13 mouse cellular contexts compared by ENCODE assay signal in genomic region chr11:44156081-44156480, GRCm38 (mm10).
A peak's percentile ranks its signal among the peaks of the same experiment; 100 is the strongest.
DNase-seq lines count a peak whose midpoint lies in the region; ATAC-seq lines count a peak whose summit lies in the region.
"Had no signal": no experiment of that assay in that cellular context is flagged by ENCODE, and none has a peak within 500 bp of the region (broad histone marks: within the 10 kb centered on the region; RNA-seq: fewer than 3 reads in every experiment).

No protein-coding gene starts in this region.

- H3K4me1 ChIP-seq in heart, embryonic 13.5 days, result peaks cover 24% of the 10 kb centered on the region
- H3K4me1 ChIP-seq: megakaryocyte, embryonic 14.5 days had no signal

- H3K27me3 ChIP-seq in heart, embryonic 13.5 days (replicated peaks), result no peaks in the 10 kb centered on the region
- H3K27me3 ChIP-seq: CH12.LX; megakaryocyte, embryonic 14.5 days had no signal

- no peak overlapping the region for H3K4me3 ChIP-seq in heart, embryonic 13.5 days
- H3K4me3 ChIP-seq: erythroblast, embryonic 14.5 days; megakaryocyte, embryonic 14.5 days had no signal

- peak; percentile 94 for DNase-seq in heart, adult 11 months
- DNase-seq in heart, postnatal 25 days (ENCODE audit: low spot score), result no peak
- peak; percentile 40 for DNase-seq in adrenal gland, postnatal 14 days
- peak; percentile 47 to 64 for DNase-seq in kidney, postnatal 4 days
- no peak for DNase-seq in layer of hippocampus, postnatal 36 days
- DNase-seq in ovary, postnatal 14 days (ENCODE audit: low spot score), result no peak
- DNase-seq in layer of hippocampus, postnatal 10 days (ENCODE audit: low spot score in 2 of 2), result no peak
- DNase-seq: right cerebral cortex, postnatal 14 days had no signal

- peak; percentile 42; the same call in 1 of the 2 replicates for ATAC-seq in heart, embryonic 13.5 days (ENCODE audit: extremely low read depth, insufficient number of reproducible peaks, low FRiP score, low TSS enrichment)
- ATAC-seq: intestine, postnatal 0 days had no signal

- intact Hi-C loops in heart, postnatal 25 days (cut with DNase I), result no loop called here

- no peak overlapping the region; the same call in 1 of the 2 replicates for H3K4me2 ChIP-seq in heart, embryonic 13.5 days

- 10% methylated on average over 5 of the region's 5 CpGs for WGBS in heart, embryonic 13.5 days

- peak overlapping the region; percentile 62 for H3K27ac ChIP-seq in heart, embryonic 13.5 days (replicated peaks)

- no peak overlapping the region for H3K9ac ChIP-seq in heart, embryonic 13.5 days

- no peaks in the 10 kb centered on the region for H3K9me3 ChIP-seq in heart, embryonic 13.5 days
- H3K9me3 ChIP-seq: megakaryocyte, embryonic 14.5 days had no signal

- no peaks in the 10 kb centered on the region for H3K36me3 ChIP-seq in heart, embryonic 13.5 days

Comparison
In these comparisons a context has a peak if more than half of its experiments do, and no peak if none do; other contexts are left out.
1. DNase-seq: peak in heart, adult 11 months (single experiment), adrenal gland, postnatal 14 days (single experiment) and kidney, postnatal 4 days (2 of 2); none in heart, postnatal 25 days (single experiment), layer of hippocampus, postnatal 36 days (0 of 2), ovary, postnatal 14 days (single experiment) and layer of hippocampus, postnatal 10 days (0 of 2).